Mouse (Mus musculus): ENCODE results near the gene Nsg1. TPM values are rescaled to one million over a fixed set of nuclear protein-coding genes. Genes with fewer than 3 reads are reported as not detected.

Nsg1 gene
- polyA plus RNA-seq, 2 experiments = 0.71 to 1.5 TPM

DNA sequence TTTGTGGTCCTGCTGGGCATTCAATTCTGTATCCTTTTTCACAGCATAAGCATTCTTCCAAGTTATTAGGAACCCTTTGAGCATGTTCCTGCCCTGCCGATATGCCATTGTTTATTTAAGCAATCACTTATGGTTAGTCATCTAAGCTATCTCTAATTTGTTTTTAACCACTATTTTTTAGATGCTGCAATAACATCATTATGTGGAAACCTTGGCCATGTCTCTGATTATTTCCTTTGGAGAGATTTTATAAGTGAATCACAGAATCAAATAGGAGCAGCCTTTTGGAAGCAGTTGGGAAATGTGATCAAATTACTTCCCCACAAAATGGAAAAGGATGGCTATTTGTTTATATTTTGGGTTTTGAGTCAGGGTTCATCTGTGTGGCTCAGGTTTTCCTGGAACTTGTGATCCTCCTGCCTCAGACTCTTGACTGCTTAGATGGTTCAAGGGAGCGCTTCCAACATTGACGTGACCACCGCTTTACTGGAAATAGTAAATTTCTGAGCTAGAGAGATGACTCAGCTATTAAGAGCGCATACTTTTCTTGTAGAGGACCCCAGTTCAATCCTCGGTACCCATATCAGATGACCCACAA is 25.1 kb upstream of the Nsg1 start:
- Histone ChIP-seq H3K36me3 (replicated peaks; ENCODE audit: control insufficient read depth, insufficient read depth, low read depth) (no peaks in the 10 kb centered on the region), H3K27me3 (ENCODE audit: control insufficient read depth, insufficient read depth, low read length) (no peaks in the 10 kb centered on the region), H3K9ac (replicated peaks) (no peak overlapping the region), H3K27ac (no peak overlapping the region), H3K4me3 (ENCODE audit: insufficient read depth in 1 of 2, low read depth in 2 of 2, low read length in 2 of 2) (no peak overlapping the region), H3K9me3 (ENCODE audit: control insufficient read depth, low read length) (no peaks in the 10 kb centered on the region), H3K4me1 (replicated peaks; ENCODE audit: control insufficient read depth in 2 of 2, insufficient read depth in 2 of 2, low read length in 1 of 2) (no peaks in the 10 kb centered on the region), H3K4me2 (ENCODE audit: low read depth) (no peak overlapping the region)
- no peak for ATAC-seq (ENCODE audit: insufficient read depth)
- 57% methylated on average over 6 of the region's 6 CpGs for WGBS (ENCODE audit: insufficient replicate concordance)
- no peak for DNase-seq (ENCODE audit: low read depth in 3 of 3, low spot score in 3 of 3)
- no peak for TF ChIP-seq EP300 (IDR thresholded peaks at IDR 0.05; ENCODE audit: low read depth)

DNA sequence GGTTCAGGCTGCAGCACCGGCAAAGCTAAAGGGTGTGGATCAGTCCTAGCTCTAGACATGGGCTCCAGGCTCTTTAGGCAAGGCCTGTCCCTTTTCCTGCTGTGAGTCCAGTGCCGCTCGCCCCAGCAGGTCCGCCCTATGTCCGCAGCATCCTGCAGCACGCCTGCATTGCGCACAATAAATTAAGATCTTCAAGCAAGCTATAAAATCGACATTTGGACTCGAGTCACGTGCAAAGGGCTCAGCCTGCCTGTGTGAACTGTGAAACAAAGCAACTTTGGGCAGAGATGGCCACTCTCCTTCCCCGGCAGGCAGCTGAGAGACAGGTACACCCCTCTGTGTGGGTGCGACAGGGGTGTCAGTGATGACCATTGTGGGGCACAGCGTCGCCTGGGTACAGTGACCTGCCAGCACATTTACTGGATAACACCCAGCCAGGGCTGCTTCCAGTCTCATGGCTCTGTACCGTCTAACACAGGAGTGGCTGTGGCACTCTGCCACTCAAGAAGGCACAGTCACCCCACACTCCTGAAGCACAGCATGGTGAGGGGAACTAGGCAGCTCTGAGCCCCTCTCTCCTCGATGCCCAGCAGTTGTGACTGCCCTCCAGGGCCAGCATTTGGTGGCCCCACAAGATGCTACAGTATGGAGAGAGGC is 14.7 kb upstream of the Nsg1 start:
- 64% methylated on average over 16 of the region's 16 CpGs for WGBS (ENCODE audit: insufficient replicate concordance)
- Histone ChIP-seq H3K27ac (no peak overlapping the region), H3K4me3 (ENCODE audit: insufficient read depth in 1 of 2, low read depth in 2 of 2, low read length in 2 of 2) (no peak overlapping the region), H3K27me3 (ENCODE audit: control insufficient read depth, insufficient read depth, low read length) (no peaks in the 10 kb centered on the region), H3K9ac (replicated peaks) (no peak overlapping the region), H3K9me3 (ENCODE audit: control insufficient read depth, low read length) (no peaks in the 10 kb centered on the region), H3K4me1 (replicated peaks; ENCODE audit: control insufficient read depth in 2 of 2, insufficient read depth in 2 of 2, low read length in 1 of 2) (no peaks in the 10 kb centered on the region), H3K4me2 (ENCODE audit: low read depth) (no peak overlapping the region), H3K36me3 (replicated peaks; ENCODE audit: control insufficient read depth, insufficient read depth, low read depth) (no peaks in the 10 kb centered on the region)
- no peak for DNase-seq (ENCODE audit: low read depth in 3 of 3, low spot score in 3 of 3)
- no peak for TF ChIP-seq CTCF (IDR thresholded peaks at IDR 0.05; ENCODE audit: low read depth)
- TF ChIP-seq EP300 (IDR thresholded peaks at IDR 0.05; ENCODE audit: low read depth) = no peak
- no peak for ATAC-seq (ENCODE audit: insufficient read depth)

DNA sequence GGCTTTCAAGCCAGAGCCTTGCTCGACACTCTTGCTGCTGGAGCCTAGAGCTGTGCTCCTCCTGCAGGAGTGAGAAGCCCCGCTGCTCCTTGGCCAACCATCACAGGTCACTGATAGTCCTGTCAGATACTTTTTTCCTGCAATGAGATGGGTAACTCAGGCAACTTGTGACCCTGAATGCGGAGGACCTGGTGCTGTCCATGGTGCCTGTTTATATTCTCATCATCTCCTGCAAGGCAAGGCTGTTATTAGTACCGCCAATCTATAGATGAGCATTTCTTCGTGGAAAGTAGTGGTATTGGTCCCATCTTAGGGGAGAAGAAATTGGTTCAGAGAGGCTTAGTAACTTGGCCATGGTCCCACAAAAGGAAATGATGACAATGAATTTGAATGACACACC is 14.1 kb upstream of the Nsg1 start:
- DNase-seq (ENCODE audit: low read depth in 3 of 3, low spot score in 3 of 3) (no peak), ATAC-seq (ENCODE audit: insufficient read depth) (no peak)
- no peaks in the 10 kb centered on the region for H3K27me3 ChIP-seq (ENCODE audit: control insufficient read depth, insufficient read depth, low read length)
- H3K4me2 ChIP-seq (ENCODE audit: low read depth) = no peak overlapping the region
- H3K9me3 ChIP-seq (ENCODE audit: control insufficient read depth, low read length) = no peaks in the 10 kb centered on the region
- no peak overlapping the region for H3K27ac ChIP-seq
- WGBS (ENCODE audit: insufficient replicate concordance) = 36% methylated on average over 5 of the region's 5 CpGs
- no peak overlapping the region for H3K4me3 ChIP-seq (ENCODE audit: insufficient read depth in 1 of 2, low read depth in 2 of 2, low read length in 2 of 2)
- H3K9ac ChIP-seq (replicated peaks) = no peak overlapping the region
- TF ChIP-seq CTCF (IDR thresholded peaks at IDR 0.05; ENCODE audit: low read depth) (no peak), EP300 (IDR thresholded peaks at IDR 0.05; ENCODE audit: low read depth) (no peak)
- H3K36me3 ChIP-seq (replicated peaks; ENCODE audit: control insufficient read depth, insufficient read depth, low read depth) = no peaks in the 10 kb centered on the region
- no peaks in the 10 kb centered on the region for H3K4me1 ChIP-seq (replicated peaks; ENCODE audit: control insufficient read depth in 2 of 2, insufficient read depth in 2 of 2, low read length in 1 of 2)

DNA sequence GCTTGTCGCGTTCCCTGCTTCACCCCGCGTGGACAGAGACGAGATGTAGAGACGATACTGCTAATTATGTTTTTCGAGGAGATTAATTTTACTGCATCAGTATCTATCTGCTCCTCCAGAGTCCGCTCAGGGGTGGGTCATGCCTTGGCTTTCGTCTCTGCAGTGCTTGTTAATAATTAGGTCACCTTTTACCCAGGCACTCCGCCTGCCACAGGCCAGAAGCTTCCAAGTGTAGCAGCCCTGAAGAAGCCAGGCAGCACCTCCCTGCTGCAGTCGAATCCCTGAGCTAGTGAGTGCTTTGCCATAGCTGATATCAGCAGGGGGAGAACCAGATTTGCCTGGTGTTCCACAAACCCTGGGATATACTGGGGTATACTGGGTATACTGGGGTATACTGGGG is 8.8 kb upstream of the Nsg1 start:
- WGBS (ENCODE audit: insufficient replicate concordance) = 60% methylated on average over 11 of the region's 11 CpGs
- Histone ChIP-seq H3K36me3 (replicated peaks; ENCODE audit: control insufficient read depth, insufficient read depth, low read depth) (no peaks in the 10 kb centered on the region), H3K4me3 (ENCODE audit: insufficient read depth in 1 of 2, low read depth in 2 of 2, low read length in 2 of 2) (no peak overlapping the region), H3K9ac (replicated peaks) (no peak overlapping the region), H3K27me3 (ENCODE audit: control insufficient read depth, insufficient read depth, low read length) (no peaks in the 10 kb centered on the region), H3K4me1 (replicated peaks; ENCODE audit: control insufficient read depth in 2 of 2, insufficient read depth in 2 of 2, low read length in 1 of 2) (no peaks in the 10 kb centered on the region), H3K9me3 (ENCODE audit: control insufficient read depth, low read length) (no peaks in the 10 kb centered on the region), H3K27ac (no peak overlapping the region), H3K4me2 (ENCODE audit: low read depth) (no peak overlapping the region)
- TF ChIP-seq EP300 (IDR thresholded peaks at IDR 0.05; ENCODE audit: low read depth) (no peak), CTCF (IDR thresholded peaks at IDR 0.05; ENCODE audit: low read depth) (no peak)
- DNase-seq (ENCODE audit: low read depth in 3 of 3, low spot score in 3 of 3) = no peak
- no peak for ATAC-seq (ENCODE audit: insufficient read depth)

DNA sequence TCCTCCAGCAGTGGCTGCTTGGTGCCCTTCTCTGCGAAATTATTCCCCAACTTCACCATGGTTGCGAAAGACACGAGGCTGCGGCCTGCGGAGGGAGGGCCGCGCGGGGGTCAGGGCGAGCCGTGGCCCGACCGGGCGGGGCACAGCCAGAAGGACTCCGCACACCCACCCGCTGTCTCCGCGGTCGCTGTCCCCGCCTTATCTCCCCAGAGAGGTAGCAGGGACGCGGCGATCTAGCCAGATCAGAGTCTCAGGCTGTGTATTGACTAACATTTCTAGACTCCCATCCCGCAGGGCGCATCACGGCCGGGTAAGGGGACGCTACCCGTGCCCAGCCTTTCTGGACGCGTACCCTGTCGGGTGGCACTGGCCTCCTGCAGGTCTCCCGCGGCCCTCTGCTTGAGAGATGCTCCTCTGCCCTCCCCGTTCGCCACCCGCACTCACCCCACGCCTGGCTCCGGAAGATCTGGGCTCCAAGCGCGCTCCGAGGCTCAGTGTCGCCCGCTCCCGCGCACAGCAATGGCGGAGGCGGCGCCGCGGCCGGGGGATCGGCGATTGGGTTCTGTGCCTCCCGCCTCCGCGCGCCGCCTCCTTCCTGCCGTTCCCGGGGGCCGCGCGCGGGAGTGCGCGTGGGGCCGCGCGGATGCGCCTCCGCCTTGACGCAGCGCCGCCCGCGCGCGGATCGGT is 617 bp downstream of the Nsg1 start:
- H3K27ac ChIP-seq = no peak overlapping the region
- peak overlapping the region; percentile 41 for H3K4me2 ChIP-seq (ENCODE audit: low read depth)
- H3K27me3 ChIP-seq (ENCODE audit: control insufficient read depth, insufficient read depth, low read length) = peaks cover 36% of the 10 kb centered on the region
- no peaks in the 10 kb centered on the region for H3K4me1 ChIP-seq (replicated peaks; ENCODE audit: control insufficient read depth in 2 of 2, insufficient read depth in 2 of 2, low read length in 1 of 2)
- no peaks in the 10 kb centered on the region for H3K36me3 ChIP-seq (replicated peaks; ENCODE audit: control insufficient read depth, insufficient read depth, low read depth)
- DNase-seq (ENCODE audit: low read depth in 3 of 3, low spot score in 3 of 3) (no peak), ATAC-seq (ENCODE audit: insufficient read depth) (no peak)
- peak overlapping the region; percentile 41 to 42 for H3K4me3 ChIP-seq (ENCODE audit: insufficient read depth in 1 of 2, low read depth in 2 of 2, low read length in 2 of 2)
- H3K9me3 ChIP-seq (ENCODE audit: control insufficient read depth, low read length) = no peaks in the 10 kb centered on the region
- TF ChIP-seq EP300 (IDR thresholded peaks at IDR 0.05; ENCODE audit: low read depth) = no peak
- no peak for TF ChIP-seq CTCF (IDR thresholded peaks at IDR 0.05; ENCODE audit: low read depth)
- 2% methylated on average over 75 of the region's 79 CpGs for WGBS (ENCODE audit: insufficient replicate concordance)
- no peak overlapping the region for H3K9ac ChIP-seq (replicated peaks)

Measured in liver, embryonic 14.5 days (tissue).